Mouse (Mus musculus): Measurements from ENCODE around the gene Hhat. TPM values are rescaled to one million over a fixed set of nuclear protein-coding genes. Genes with fewer than 3 reads are reported as not detected.

Hhat gene
- polyA plus RNA-seq, 1 experiment, result 3.9 TPM

DNA sequence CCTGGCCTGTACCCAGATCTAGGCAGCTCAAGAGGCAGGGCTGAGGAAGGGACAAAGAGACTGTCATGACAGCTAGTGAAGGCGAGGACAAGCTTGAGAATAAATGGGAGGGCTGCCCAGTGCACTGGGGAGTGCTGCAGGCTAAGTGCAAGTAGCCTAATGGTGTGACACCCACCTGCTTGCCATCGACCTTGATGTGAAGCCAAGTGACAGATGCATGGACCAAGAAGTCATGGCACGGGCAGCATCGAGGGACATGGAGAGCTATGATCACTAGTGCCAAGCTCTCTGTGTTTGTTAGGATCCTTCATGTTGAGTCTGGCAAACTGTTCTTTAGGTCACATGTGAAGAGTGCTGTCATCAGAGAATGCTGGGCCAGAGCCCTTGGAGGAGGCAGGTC lies 267.4 kb downstream of the Hhat start:
- H3K79me3 ChIP-seq (ENCODE audit: low read depth), result no peaks in the 10 kb centered on the region
- TF ChIP-seq FOSL1 (IDR thresholded peaks at IDR 0.05; ENCODE audit: insufficient read depth, low read length, poor library complexity, severe bottlenecking), result no peak
- TF ChIP-seq MYOG (IDR thresholded peaks at IDR 0.05; ENCODE audit: control insufficient read depth, extremely low read depth, insufficient read length), result no peak
- TF ChIP-seq MAX (IDR thresholded peaks at IDR 0.05), result no peak
- TF ChIP-seq MYOD1 (IDR thresholded peaks at IDR 0.05; ENCODE audit: control insufficient read depth, insufficient read length, low read depth), result no peak
- no peak for TF ChIP-seq CEBPB (IDR thresholded peaks at IDR 0.05; ENCODE audit: low read depth)
- TF ChIP-seq USF1 (IDR thresholded peaks at IDR 0.05; ENCODE audit: low read depth), result no peak
- no peak for TF ChIP-seq CTCF (IDR thresholded peaks at IDR 0.05; ENCODE audit: control insufficient read depth, insufficient read depth, insufficient read length)
- H3K4me3 ChIP-seq (ENCODE audit: insufficient read depth, poor library complexity, severe bottlenecking), result no peak overlapping the region
- H3K79me2 ChIP-seq (ENCODE audit: control insufficient read depth, insufficient read depth), result no peaks in the 10 kb centered on the region
- no peak overlapping the region for H3ac ChIP-seq (ENCODE audit: control insufficient read depth, insufficient read length, low read depth)
- no peaks in the 10 kb centered on the region for H3K36me3 ChIP-seq (ENCODE audit: control insufficient read depth, insufficient read depth)
- no peaks in the 10 kb centered on the region for H3K27me3 ChIP-seq (ENCODE audit: control insufficient read depth, insufficient read depth, insufficient read length)

DNA sequence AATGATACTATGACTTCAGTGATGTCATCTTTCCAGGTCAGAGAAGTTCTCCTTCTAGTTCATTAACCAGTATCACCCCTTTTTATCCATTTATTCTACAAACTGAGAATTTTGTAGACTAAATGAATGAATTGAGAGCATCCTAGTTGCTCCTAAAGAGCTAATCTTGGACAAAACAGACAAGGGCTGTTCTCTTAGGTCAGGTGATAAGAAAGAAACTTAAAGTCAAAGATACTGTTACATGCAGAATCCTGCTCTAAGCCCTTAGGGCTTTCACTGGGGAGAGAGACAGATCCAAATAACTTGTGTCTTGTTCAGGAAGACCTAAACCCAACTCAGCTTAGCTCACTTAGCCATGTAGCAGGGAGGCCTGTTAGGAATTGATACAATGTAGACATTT lies 268.2 kb downstream of the Hhat start:
- H3K36me3 ChIP-seq (ENCODE audit: control insufficient read depth, insufficient read depth), result no peaks in the 10 kb centered on the region
- no peaks in the 10 kb centered on the region for H3K79me2 ChIP-seq (ENCODE audit: control insufficient read depth, insufficient read depth)
- H3K79me3 ChIP-seq (ENCODE audit: low read depth), result no peaks in the 10 kb centered on the region
- H3K4me3 ChIP-seq (ENCODE audit: insufficient read depth, poor library complexity, severe bottlenecking), result no peak overlapping the region
- H3ac ChIP-seq (ENCODE audit: control insufficient read depth, insufficient read length, low read depth), result no peak overlapping the region
- no peak for TF ChIP-seq USF1 (IDR thresholded peaks at IDR 0.05; ENCODE audit: low read depth)
- no peak for TF ChIP-seq MYOD1 (IDR thresholded peaks at IDR 0.05; ENCODE audit: control insufficient read depth, insufficient read length, low read depth)
- TF ChIP-seq MYOG (IDR thresholded peaks at IDR 0.05; ENCODE audit: control insufficient read depth, extremely low read depth, insufficient read length), result no peak
- no peak for TF ChIP-seq CTCF (IDR thresholded peaks at IDR 0.05; ENCODE audit: control insufficient read depth, insufficient read depth, insufficient read length)
- TF ChIP-seq MAX (IDR thresholded peaks at IDR 0.05), result no peak
- TF ChIP-seq CEBPB (IDR thresholded peaks at IDR 0.05; ENCODE audit: low read depth), result no peak
- TF ChIP-seq FOSL1 (IDR thresholded peaks at IDR 0.05; ENCODE audit: insufficient read depth, low read length, poor library complexity, severe bottlenecking), result no peak
- H3K27me3 ChIP-seq (ENCODE audit: control insufficient read depth, insufficient read depth, insufficient read length), result no peaks in the 10 kb centered on the region

DNA sequence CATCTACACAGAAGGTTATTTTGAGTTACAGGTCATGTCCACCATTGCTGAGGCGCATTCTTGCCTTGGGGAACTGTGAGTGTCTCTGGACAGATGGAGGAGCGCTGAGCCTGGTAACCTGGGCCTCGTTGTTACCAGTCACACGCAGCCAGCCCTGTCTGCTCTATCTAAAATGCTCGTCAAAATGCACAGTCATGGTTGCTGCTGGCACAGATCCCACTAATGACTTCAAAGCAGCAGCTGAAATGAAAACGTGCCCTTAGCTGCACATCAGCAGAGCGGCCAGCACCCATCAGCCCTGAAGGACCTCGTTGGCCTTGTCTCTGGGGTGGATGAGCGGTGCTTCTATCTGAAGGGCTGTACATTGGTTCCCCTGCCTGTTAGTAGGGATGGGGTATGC lies 269.0 kb downstream of the Hhat start:
- Histone ChIP-seq H3K79me2 (ENCODE audit: control insufficient read depth, insufficient read depth) (no peaks in the 10 kb centered on the region), H3K36me3 (ENCODE audit: control insufficient read depth, insufficient read depth) (no peaks in the 10 kb centered on the region)

DNA sequence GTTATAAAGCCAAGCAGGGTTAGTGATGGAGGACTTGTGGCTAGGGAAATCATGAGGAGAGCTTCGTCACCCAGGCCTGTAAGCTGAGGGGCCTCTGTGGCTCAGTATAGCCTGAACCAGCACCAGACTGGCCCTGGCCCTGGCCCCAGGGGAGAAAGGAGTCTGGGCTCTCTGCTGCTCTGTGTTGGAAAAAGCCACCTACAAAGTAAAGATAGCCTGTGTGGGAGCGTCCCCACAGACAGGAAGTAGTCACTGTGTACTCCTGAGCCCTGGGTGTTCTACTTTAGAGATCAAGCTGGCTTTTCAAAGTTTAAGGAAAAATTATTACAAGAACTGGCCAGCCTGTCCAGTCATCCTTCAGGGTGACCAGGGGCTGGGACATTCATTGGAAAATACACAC lies 273.5 kb downstream of the Hhat start:
- TF ChIP-seq MYOD1 (IDR thresholded peaks at IDR 0.05; ENCODE audit: control insufficient read depth, insufficient read length, low read depth) (no peak), MAX (IDR thresholded peaks at IDR 0.05) (no peak), MYOG (IDR thresholded peaks at IDR 0.05; ENCODE audit: control insufficient read depth, extremely low read depth, insufficient read length) (no peak), USF1 (IDR thresholded peaks at IDR 0.05; ENCODE audit: low read depth) (no peak), CEBPB (IDR thresholded peaks at IDR 0.05; ENCODE audit: low read depth) (no peak), FOSL1 (IDR thresholded peaks at IDR 0.05; ENCODE audit: insufficient read depth, low read length, poor library complexity, severe bottlenecking) (no peak), CTCF (IDR thresholded peaks at IDR 0.05; ENCODE audit: control insufficient read depth, insufficient read depth, insufficient read length) (no peak)
- no peaks in the 10 kb centered on the region for H3K27me3 ChIP-seq (ENCODE audit: control insufficient read depth, insufficient read depth, insufficient read length)
- no peaks in the 10 kb centered on the region for H3K36me3 ChIP-seq (ENCODE audit: control insufficient read depth, insufficient read depth)
- H3ac ChIP-seq (ENCODE audit: control insufficient read depth, insufficient read length, low read depth), result no peak overlapping the region
- H3K4me3 ChIP-seq (ENCODE audit: insufficient read depth, poor library complexity, severe bottlenecking), result no peak overlapping the region
- no peaks in the 10 kb centered on the region for H3K79me2 ChIP-seq (ENCODE audit: control insufficient read depth, insufficient read depth)
- H3K79me3 ChIP-seq (ENCODE audit: low read depth), result no peaks in the 10 kb centered on the region

More for the DNA sequence above, 269.0 kb downstream of the Hhat start:
- no peaks in the 10 kb centered on the region for H3K79me3 ChIP-seq (ENCODE audit: low read depth)
- no peaks in the 10 kb centered on the region for H3K27me3 ChIP-seq (ENCODE audit: control insufficient read depth, insufficient read depth, insufficient read length)
- no peak overlapping the region for H3ac ChIP-seq (ENCODE audit: control insufficient read depth, insufficient read length, low read depth)
- TF ChIP-seq CEBPB (IDR thresholded peaks at IDR 0.05; ENCODE audit: low read depth), result no peak
- no peak for TF ChIP-seq MAX (IDR thresholded peaks at IDR 0.05)
- no peak overlapping the region for H3K4me3 ChIP-seq (ENCODE audit: insufficient read depth, poor library complexity, severe bottlenecking)

DNA sequence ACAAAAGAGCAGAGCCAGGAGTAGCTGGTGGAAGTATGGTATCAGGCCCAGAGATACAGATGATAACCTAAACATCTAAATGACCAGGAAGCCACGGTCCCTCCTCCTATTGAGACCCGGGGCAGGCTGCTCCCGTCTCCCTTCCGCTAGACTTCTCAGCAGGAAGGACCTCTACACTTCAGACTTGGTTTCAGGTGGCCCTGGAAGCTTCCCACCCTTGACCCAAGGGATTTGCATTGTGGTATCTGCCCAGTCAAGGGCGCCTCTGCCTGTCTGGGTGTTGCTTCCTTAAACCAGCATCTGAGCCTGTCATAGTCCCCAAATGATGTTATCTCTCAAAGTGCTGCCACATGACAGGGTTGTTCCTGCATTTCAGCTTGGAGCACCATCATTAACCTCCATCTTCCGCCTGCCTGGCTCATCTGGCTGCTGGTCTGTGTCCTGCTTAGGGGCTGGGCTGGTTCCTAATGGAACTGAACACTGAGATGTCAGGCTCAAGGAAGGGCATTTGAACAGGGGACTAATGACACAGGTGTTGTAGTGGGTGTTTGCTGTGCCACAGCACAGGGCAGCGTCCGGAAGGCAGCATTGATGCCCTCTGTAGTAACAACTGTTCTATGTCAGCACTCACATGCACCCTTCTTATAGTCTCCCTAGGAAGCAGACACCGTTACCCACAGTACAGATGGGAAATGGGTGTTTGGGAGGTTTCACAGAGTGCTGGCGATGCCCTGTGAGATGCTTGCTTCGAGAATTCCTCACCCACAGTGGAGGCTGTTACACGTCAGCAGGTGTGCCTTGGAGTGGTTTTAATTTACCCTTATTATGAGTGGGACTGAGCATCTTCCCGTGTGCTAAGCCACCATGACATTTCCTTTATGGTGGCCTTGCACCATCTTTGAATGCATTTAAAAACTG lies 280.9 kb downstream of the Hhat start:
- no peaks in the 10 kb centered on the region for H3K79me2 ChIP-seq (ENCODE audit: control insufficient read depth, insufficient read depth)
- no peak overlapping the region for H3ac ChIP-seq (ENCODE audit: control insufficient read depth, insufficient read length, low read depth)
- no peaks in the 10 kb centered on the region for H3K36me3 ChIP-seq (ENCODE audit: control insufficient read depth, insufficient read depth)
- TF ChIP-seq MYOG (IDR thresholded peaks at IDR 0.05; ENCODE audit: control insufficient read depth, extremely low read depth, insufficient read length) (no peak), FOSL1 (IDR thresholded peaks at IDR 0.05; ENCODE audit: insufficient read depth, low read length, poor library complexity, severe bottlenecking) (no peak), USF1 (IDR thresholded peaks at IDR 0.05; ENCODE audit: low read depth) (no peak), MAX (IDR thresholded peaks at IDR 0.05) (no peak), CTCF (IDR thresholded peaks at IDR 0.05; ENCODE audit: control insufficient read depth, insufficient read depth, insufficient read length) (no peak), CEBPB (IDR thresholded peaks at IDR 0.05; ENCODE audit: low read depth) (no peak), MYOD1 (IDR thresholded peaks at IDR 0.05; ENCODE audit: control insufficient read depth, insufficient read length, low read depth) (no peak)
- no peaks in the 10 kb centered on the region for H3K79me3 ChIP-seq (ENCODE audit: low read depth)
- no peak overlapping the region for H3K4me3 ChIP-seq (ENCODE audit: insufficient read depth, poor library complexity, severe bottlenecking)
- no peaks in the 10 kb centered on the region for H3K27me3 ChIP-seq (ENCODE audit: control insufficient read depth, insufficient read depth, insufficient read length)
